Mouse (Mus musculus) kidney, postnatal 14 days (tissue): ENCODE data around the gene Clybl.

ENCODE experiments used
- DNase-seq: peaks from one replicate; pipeline ENCODE4 v3.0.0; 2022; ENCODE audit warnings: mixed read lengths

Gene Clybl

DNA sequence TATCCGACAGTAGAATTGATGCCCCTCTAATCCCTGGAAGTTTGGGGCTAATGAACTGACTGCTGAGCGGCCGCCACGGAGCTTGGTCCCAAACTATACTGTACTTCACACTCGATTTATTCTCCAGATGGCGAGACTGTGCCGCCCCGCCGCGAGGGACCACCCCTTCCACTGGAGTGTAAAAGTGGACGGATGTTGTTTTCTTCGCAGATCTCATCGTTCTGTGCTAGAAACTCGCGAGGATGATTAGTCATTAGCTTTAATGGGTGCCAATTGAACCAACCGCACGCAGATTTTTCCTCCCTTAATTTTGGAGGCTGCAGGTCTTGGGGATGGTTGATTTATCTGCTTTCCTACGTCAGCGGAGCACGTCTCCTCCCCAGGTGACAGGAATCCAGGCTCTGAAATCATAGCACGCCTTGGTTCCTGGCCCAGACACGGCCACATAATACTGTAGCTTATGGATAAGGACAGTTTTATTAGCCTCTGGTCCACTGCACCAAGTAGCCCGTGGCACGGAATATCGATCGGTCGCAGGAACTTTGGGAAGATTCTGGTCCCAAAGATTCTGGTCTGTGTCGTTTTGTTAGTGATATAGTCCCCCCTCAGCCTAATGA, 185.9 kb downstream of the Clybl start:
- no peak for DNase-seq

DNA sequence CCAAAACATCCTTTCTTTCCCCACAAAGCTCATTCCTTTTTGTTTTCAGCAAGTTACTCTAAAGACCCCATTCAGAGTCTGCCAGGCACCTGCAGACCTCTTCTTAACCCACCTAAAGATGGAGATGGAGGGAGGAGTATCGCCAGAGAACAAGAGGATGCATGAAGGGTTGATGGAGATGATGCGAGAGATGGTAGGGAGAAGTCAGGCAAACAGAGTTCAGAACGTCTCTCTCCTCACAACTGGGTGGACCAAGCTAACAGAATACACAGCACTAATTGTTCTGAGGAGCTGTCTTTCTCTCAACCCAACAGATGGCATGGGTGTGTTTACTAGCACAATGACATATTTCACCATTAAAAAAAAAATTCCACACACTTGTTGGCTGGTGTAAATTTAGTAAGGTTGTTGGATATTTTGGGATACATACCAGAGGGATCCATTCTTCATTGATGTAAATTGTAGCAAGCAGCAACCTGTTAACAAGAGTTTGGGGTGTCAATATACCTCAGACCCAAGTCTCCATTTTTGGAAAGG, 186.4 kb downstream of the Clybl start:
- DNase-seq = no peak

DNA sequence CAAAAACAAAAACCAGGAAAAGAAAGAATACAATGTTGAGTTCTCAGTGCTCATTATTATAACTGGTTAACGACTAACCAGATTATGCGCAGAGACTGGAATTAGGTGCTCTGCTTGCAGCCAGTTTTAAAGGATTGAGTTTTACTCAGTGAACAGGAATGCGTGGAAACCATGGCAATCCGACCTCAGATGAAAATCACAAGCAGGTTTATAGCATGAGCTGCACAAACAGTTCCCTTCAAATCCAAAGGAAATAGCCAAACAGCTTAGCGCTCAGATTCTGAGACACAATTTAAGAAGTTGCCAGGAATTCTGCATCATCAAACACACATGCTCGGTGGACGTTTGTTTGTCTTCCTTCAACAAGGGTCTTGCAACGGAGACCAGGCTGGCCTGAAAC, 187.0 kb downstream of the Clybl start:
- no peak for DNase-seq

DNA sequence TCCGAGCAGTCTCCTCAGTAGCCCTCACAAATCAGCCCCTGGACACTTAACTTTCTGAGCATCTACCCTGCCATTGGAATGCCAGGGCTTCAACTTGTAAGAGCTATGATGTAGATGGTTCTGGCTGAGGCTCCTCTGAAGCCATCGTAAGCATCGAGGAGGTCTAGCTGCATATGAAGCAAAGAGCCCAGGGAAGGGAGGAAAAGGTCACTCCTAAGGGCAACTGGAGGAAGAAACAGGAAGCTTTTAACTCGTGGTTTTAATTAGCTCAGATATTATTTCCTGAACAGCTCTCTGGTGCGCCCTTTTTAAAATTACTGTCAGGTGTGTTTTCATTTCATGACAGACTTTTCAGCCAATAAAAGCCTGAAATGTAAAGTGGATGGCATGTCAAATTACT, 190.5 kb downstream of the Clybl start:
- no peak for DNase-seq

DNA sequence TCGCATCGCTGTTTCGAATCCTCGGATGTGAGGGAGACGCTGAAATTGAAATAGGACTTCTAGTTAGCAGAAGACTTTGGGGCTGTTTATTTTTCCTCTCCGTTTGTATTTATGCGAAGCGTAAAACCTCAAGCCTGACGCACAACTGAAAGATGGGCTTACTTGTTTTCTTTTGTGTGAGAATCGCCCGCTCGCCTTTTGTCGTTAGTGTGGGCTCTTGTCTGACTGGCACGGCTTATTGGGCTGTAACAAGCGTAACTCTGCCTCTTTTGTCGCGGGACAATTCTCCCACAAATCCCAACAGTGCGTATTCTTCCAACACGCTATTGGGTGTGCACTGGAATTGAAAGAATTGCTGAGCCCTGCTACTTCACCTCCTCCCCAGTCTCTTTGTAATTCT, 192.0 kb downstream of the Clybl start:
- no peak for DNase-seq

DNA sequence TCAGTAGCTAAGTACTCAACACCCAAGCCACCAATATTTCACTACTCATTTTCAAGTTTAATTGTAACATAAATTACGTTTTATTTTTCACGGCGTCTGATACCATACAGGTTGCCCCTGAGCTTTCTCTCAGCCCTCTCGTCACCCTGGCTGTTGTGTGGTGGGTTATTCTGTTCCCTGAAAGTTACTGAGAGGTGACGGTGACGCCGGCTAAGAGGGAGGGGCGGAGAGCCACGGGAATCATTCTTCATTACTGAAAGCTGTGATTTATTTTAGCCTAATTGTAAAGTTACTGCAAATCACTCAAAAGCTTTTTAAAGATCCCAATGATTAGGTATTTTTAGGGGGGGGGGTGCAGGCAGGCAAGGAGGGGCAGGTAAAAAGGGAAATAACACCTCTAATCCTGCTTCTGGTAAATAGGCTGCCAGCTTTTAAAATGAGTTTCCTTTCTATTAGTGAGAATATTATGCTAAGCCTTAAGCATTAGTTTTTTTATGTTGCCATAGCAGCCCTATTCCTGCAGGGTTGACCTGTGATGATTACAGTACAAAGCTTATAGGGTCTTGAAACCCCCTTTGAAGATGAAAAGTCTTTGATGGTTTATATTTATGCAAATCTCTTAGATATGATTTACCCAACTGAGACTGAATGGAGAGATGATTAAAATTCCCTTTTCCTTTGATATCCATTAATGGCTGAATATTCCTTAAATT, 192.9 kb downstream of the Clybl start:
- no peak for DNase-seq

DNA sequence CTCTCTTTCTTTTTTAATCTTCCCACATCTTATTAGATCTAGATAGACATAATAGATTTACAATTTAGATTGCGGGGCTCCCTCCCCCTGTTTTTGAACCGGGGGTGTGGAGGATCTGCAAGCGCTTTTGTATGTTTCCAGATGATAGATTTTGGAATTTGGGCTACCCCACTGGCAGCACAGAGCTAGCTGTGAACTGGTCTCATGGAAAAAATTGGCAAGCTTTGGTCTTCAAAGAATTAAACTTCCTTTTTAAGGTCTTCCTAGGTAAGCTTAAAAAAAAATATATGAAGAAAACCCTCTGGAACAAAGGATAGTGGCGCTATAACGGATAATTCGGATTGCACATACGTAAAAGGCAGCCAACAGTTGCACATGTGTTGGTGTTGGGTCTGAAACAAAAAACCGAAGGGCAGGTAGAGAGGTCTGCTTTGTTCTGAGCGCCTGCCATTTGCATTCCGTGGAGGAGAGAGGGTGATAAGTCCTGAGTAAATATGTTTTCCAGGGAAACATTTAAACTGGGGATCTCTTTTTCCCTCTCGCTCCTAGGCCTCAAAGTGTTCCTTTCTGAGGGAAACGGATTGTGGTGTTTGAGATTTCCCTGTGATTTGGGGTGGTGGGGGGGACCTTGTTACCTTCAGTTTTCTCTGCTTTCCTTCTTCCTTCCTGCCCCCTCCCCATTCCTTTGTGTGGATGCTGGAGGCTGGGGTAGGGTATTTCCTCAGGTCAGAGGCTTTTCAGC, 193.7 kb downstream of the Clybl start:
- DNase-seq = no peak

DNA sequence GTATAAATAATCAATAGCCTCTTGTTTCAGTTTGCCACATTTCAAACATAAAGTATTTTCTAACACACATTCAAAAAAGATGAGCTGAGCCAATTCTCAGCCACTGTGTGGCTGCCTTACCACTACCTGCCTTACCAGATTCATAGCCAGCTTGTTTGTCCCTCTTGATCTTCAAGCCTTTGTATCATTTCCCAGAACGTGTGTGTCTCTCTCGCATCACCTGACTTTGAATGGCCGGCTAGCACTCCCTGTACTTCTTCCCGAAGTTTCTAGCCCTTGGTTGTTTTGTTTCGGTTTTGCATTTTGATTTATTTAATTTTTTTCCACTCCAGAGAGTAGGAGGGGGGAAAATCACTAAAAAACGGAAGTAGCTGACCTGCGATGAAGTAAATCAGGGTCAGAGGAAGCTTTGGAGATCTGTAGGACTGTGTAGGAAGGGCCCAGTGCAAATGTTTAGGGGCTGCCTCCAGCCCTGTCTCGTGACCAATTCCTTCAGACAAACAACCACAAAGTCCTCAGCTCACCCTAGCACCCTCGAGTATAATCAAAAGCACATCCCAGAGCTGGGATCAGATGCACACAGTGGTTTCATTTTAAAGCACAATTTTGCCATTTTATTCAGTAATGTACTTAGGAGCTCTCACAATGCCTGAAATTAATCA, 195.1 kb downstream of the Clybl start:
- no peak for DNase-seq

DNA sequence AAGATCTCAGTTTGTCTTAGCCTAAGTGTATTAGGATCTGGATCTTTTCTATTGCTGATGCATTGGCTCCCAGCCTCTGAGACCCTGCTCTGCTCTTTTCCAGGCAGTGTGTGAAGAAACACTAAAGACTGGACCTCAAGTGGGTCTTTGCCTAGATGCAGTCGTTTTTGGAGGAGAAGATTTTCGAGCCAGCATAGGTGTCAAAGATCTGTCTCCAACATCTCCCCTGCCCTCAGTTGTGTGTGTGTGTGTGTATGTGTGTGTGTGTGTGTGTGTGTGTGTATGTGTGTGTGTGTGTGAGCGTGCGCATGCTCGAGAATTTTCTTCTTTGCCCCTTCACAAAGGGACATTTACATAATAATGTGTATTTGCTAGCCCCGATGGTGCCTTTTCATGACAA, 196.2 kb downstream of the Clybl start:
- no peak for DNase-seq

DNA sequence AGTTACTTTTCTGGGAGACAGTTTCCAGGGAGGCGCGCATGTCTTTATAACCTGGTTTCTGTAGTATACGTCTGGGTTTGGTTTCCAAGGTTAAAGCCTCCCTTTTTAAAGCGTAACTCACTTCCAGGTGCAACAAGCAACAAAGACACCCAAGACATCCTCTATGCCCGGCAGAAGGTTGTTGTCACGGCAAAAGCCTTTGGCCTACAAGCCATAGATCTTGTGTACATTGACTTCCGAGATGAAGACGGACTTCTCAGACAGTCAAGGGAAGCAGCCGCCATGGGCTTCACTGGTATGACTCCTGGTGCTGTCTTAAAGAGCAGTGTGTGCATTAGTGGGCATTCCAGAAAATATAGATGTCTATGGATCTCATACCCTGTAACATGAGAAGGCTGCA, 197.6 kb downstream of the Clybl start:
- no peak for DNase-seq

DNA sequence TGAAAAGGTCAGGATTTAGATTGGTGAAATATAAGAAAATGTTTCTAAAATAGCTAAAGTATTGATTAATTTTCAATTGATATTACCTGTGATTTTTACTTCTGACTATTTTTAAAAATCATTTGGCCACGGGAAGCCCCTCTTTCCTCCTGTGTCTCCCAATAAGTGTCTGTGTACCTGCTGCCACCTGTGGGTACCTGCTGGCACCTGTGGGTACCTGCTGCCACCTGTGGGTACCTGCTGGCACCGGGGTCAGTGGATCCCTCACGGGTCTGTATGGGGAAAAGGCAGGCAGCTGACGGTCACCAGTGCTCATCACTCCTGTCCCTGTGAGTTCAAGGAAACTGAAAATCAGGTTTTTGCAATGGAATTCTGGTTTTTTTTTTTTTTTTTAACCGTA, 198.5 kb downstream of the Clybl start:
- DNase-seq = peak; percentile 33

DNA sequence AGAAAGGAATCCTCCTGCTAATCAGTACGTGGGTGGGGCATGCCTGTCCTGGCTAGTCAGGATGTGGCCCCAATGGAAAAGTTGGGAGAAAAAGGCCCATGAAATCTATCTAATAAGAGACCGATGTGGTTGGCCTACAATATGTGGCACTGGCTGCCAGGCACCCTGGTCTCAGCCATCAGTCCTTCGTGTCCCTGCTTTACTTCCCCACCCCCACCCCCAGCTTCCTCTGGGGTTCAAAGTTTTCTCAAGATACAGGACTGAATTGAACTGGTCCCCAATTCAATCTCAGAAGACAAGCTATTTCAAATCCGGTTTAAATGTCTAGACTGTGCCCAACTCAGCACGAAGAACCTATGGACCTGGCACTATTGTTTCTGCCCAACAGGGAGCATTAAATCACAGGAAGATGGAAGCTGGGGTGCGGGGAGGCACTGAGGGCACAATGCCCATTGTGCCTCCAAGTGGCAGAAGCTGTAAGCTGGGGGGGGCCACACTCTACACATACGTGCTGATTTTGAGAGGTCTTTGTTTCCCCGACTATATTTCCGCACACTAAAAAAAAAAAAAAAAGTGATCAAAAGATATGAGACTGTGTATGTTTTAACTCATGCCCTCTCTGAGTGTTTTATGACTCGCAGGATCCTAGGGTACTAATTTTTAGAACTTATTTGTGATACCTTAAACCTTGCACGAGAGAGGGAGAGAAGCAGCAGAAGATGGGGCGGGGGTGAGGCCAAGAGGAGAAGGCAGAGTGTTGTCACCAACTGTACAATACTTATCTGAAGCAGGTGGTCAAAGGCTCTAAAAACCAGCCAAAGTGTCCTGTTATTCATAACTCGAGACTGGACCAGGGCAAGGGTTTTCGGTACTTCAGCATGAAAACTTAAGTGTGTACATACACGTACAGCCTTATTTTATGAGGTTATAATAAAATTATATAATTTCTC, 199.7 kb downstream of the Clybl start:
- DNase-seq = no peak

DNA sequence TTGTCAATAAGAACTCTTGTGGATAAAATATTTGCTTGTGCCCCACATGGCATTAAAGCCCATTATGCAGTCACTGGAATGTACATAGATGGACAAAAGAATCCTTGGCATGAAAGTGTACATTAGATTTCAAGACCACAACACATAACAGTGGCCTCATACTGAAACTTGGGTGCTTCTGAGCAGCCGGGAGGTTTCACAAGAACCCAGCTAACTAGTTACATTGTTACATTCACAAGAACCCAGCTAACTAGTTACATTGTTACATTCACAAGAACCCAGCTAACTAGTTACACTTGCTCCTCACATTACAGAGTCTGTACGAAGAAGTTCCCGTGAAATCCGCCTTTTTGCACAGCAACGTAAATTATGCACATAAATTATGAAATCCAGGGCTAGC, 200.8 kb downstream of the Clybl start:
- DNase-seq = no peak

DNA sequence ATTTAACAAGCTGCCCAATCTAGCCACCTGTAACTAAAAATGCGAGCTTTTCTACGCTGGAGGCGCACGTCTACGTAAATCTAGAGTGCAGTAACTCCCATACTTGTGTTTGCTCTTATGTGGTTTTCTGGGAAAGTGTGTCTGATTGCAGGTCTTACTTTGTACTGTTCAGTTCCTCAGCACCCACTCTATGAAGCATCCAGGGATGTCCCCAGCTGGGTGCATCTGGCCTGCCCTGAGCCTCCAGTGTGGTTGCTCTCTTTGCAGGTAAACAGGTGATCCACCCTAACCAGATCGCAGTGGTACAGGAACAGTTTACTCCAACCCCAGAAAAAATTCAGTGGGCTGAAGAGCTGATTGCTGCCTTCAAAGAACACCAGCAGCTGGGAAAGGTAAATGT, 202.4 kb downstream of the Clybl start:
- DNase-seq = no peak

DNA sequence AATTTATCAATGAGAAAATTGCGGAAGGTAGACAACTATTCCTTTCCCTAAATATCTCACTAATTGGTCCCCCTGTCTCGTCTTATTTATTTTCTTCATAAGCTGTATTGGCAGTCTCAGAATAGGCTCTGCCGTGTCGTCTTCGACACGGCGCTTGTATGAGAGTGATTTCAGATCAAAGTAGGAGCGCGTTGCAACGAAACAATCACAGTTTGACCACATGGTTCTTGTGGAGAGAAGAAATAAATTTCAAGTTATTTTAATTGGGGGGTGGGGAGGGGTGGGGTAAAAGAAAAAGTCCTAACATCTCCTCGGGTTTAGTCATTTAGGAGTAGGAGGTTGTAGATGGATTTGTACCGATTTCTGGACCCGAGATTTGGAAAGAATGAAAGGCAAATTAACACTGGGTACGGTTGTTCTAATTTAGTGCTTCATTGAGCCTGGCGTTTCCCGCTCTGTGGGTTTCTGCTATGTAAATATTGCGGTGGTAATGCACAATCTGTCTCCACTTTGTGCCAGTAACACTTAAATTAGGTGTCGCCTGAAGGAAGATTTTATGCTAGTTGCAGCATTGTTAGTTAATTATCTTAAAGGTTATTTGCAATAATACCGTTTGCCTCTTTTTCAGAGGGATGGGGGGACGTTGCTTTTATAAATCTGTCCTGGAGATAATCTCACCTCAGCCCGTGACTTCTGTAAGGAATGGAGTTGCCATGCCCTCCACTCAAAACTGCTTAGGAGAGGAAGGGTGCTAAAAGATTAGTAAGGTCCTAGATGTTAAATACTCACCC, 203.1 kb downstream of the Clybl start:
- DNase-seq = no peak

DNA sequence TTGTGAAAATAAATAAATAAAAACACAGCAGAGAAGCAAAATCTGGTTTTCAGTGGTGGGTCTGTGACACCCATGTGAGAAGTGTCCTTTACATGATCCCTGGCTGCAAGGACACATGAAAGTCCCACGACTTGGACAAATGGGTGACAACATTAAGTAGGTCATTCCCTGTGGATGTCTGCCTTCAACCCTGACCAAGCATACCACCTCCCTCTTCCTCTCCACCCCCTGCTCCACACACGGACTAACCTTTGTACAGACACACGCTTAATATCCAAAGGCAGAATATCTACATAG, 203.7 kb downstream of the Clybl start:
- DNase-seq = no peak

DNA sequence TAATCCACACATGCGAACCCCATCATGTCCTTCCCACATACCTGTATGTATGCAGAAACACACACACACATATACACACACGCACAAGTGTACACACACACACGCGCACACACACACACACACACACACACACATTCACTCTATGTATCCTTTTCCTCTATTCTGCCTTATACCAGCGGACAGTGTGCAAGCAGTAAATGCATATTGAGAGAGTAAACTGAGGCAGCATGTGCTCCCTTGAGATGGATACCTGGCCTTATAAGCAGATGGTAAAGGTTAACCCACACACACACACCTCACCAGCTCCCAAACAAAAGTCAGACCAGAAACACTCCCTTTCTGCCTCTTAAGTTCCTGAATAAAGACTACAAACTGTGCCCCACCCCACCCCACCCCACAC, 204.3 kb downstream of the Clybl start:
- no peak for DNase-seq

DNA sequence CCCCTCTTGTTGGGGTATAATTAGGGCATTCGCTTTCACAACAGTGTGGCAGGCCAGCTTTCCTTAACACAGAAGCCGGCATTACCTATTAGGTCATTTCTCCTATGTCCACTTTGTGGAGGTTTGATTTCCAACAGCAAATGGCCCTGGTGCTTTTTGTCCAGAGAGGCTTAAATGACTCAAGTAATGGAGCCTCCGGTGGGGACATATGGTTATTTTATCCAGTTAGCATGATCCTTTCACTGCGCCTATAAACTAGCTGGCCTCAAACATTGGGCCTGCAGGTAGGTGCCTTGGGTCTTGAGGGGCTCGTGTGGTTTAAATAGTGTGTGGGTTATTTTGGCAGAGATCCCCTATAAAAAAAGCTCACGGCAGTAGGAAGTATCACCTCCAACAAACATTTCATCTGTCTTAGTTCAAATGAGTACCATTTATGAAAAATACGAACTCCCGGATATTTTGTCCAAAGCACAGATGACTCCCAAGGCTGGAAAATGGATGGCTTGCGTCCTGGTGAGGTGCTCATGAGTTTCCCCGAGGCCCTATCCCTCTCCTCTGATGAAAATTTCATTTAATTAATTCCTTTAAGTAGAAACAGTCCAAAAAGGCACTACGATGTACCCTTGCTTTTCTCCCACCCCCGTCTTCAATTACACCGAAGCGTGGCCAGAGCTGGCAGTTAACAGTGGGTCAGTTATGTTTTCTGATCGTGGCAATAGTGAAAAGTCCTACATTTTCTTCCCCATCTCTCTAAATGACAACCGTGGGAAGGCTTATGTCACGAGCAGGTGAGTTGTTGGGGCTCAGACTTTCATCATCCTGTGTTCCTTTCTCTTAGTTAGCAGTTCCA, 205.0 kb downstream of the Clybl start:
- no peak for DNase-seq

DNA sequence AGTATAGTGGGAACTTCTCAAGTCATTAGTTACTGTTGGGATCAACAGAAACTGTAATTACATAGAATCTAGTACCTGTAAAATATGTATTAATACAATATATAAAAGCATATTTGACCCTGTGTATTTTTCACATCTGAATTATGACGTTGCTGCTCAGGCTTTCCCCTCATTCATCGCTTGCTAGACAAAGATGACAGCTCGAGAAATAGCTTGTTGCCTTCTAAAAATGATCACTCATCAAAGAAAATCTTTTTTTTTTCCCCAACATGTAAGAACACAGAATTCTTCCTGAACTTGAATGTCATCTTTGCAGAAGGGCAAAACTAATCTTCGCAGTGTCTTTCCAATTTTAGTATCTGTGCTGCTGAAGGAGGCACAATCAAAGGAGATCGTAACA, 206.3 kb downstream of the Clybl start:
- DNase-seq = no peak

DNA sequence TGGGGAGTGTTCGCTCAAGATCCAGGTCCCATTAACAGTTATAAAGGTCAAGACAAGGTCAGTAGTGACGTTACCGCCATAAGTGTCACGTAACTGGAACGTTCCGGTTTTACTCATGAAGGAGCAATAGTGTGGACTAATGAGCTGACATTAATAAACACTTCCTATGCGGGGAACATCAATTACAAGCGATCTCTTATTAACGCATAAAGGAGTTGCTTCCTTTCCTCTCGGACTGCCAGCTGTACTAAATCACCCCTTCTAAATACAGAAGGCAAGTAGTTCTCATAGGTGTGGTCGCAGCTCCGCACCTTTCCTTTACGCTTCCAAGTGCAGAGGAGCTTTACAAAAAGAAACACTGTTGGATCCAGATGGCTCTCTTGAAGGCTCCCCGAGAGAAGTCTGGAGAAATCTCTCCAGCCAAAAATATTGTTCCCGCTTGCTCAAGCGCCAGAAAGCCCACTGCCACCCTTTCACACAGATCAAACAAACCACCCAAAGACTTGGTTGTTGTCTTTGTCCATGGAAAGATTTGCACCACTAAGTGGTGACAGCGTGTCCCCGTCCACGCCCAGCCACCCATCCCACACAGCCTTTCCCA, 207.0 kb downstream of the Clybl start:
- DNase-seq = no peak
